Mouse (Mus musculus): ENCODE data around the gene Ddx46. TPM values are rescaled to one million over a fixed set of nuclear protein-coding genes. Genes with fewer than 3 reads are reported as not detected.
"Not testable (repeated sequence)": the region's sequence is repeated elsewhere in the genome, so short reads cannot be mapped to it uniquely, and the experiment has no call there.

Gene Ddx46
- polyA plus RNA-seq, 1 experiment from 2014 or later = 25.7 TPM

GRCm38 (mm10) chr13:55601611-55602010 lies 33.2 kb upstream of the Ddx46 start:
- Histone ChIP-seq H3K27me3 (ENCODE audit: control insufficient read depth, insufficient read depth, low read depth, low read length) (no peaks in the 10 kb centered on the region), H3K36me3 (ENCODE audit: control insufficient read depth, insufficient read depth, low read length) (peaks cover 13% of the 10 kb centered on the region), H3K4me3 (ENCODE audit: low read depth, low read length) (no peak overlapping the region), H3K4me1 (ENCODE audit: control insufficient read depth, insufficient read depth, low read length) (peaks cover 21% of the 10 kb centered on the region), H3K4me2 (ENCODE audit: low read length) (no peak overlapping the region; the same call in 1 of the 2 replicates), H3K9ac (ENCODE audit: low read depth, low read length) (no peak overlapping the region), H3K9me3 (replicated peaks; ENCODE audit: control insufficient read depth, low read length, poor library complexity, severe bottlenecking) (no peaks in the 10 kb centered on the region), H3K27ac (ENCODE audit: low read length) (no peak overlapping the region)
- 8% methylated on average over 3 of the region's 3 CpGs for WGBS
- no peak for ATAC-seq

GRCm38 (mm10) chr13:55604606-55605005 lies 30.2 kb upstream of the Ddx46 start:
- Histone ChIP-seq H3K9me3 (replicated peaks; ENCODE audit: control insufficient read depth, low read length, poor library complexity, severe bottlenecking) (no peaks in the 10 kb centered on the region), H3K36me3 (ENCODE audit: control insufficient read depth, insufficient read depth, low read length) (peaks cover 23% of the 10 kb centered on the region)

GRCm38 (mm10) chr13:55606899-55607623 lies 27.8 kb upstream of the Ddx46 start:
- Histone ChIP-seq H3K27ac (ENCODE audit: low read length) (no peak overlapping the region), H3K36me3 (ENCODE audit: control insufficient read depth, insufficient read depth, low read length) (peaks cover 24% of the 10 kb centered on the region), H3K27me3 (ENCODE audit: control insufficient read depth, insufficient read depth, low read depth, low read length) (no peaks in the 10 kb centered on the region), H3K4me3 (ENCODE audit: low read depth, low read length) (no peak overlapping the region), H3K9ac (ENCODE audit: low read depth, low read length) (no peak overlapping the region), H3K9me3 (replicated peaks; ENCODE audit: control insufficient read depth, low read length, poor library complexity, severe bottlenecking) (no peaks in the 10 kb centered on the region), H3K4me1 (ENCODE audit: control insufficient read depth, insufficient read depth, low read length) (peaks cover 2% of the 10 kb centered on the region; the same call in 1 of the 2 replicates), H3K4me2 (ENCODE audit: low read length) (no peak overlapping the region)
- no peak for ATAC-seq
- 80% methylated on average over 10 of the region's 10 CpGs for WGBS

More at GRCm38 (mm10) chr13:55604606-55605005, 30.2 kb upstream of the Ddx46 start:
- ATAC-seq = no peak
- peaks cover 18% of the 10 kb centered on the region for H3K4me1 ChIP-seq (ENCODE audit: control insufficient read depth, insufficient read depth, low read length)
- no peak overlapping the region for H3K4me3 ChIP-seq (ENCODE audit: low read depth, low read length)
- H3K9ac ChIP-seq (ENCODE audit: low read depth, low read length) = no peak overlapping the region
- no peak overlapping the region for H3K4me2 ChIP-seq (ENCODE audit: low read length)
- WGBS = 95% methylated on average over 3 of the region's 3 CpGs
- no peak overlapping the region for H3K27ac ChIP-seq (ENCODE audit: low read length)
- H3K27me3 ChIP-seq (ENCODE audit: control insufficient read depth, insufficient read depth, low read depth, low read length) = no peaks in the 10 kb centered on the region

GRCm38 (mm10) chr13:55607624-55608006 lies 27.2 kb upstream of the Ddx46 start:
- Histone ChIP-seq H3K4me3 (ENCODE audit: low read depth, low read length) (no peak overlapping the region), H3K36me3 (ENCODE audit: control insufficient read depth, insufficient read depth, low read length) (peaks cover 24% of the 10 kb centered on the region), H3K4me1 (ENCODE audit: control insufficient read depth, insufficient read depth, low read length) (no peaks in the 10 kb centered on the region), H3K9ac (ENCODE audit: low read depth, low read length) (no peak overlapping the region), H3K9me3 (replicated peaks; ENCODE audit: control insufficient read depth, low read length, poor library complexity, severe bottlenecking) (no peaks in the 10 kb centered on the region), H3K27ac (ENCODE audit: low read length) (no peak overlapping the region), H3K27me3 (ENCODE audit: control insufficient read depth, insufficient read depth, low read depth, low read length) (no peaks in the 10 kb centered on the region), H3K4me2 (ENCODE audit: low read length) (no peak overlapping the region)
- 90% methylated on average over 2 of the region's 2 CpGs for WGBS
- ATAC-seq = no peak

GRCm38 (mm10) chr13:55611996-55612395 lies 22.8 kb upstream of the Ddx46 start:
- no peak overlapping the region for H3K9ac ChIP-seq (ENCODE audit: low read depth, low read length)
- peaks cover 20% of the 10 kb centered on the region for H3K36me3 ChIP-seq (ENCODE audit: control insufficient read depth, insufficient read depth, low read length)
- H3K4me3 ChIP-seq (ENCODE audit: low read depth, low read length) = no peak overlapping the region
- H3K4me1 ChIP-seq (ENCODE audit: control insufficient read depth, insufficient read depth, low read length) = no peaks in the 10 kb centered on the region
- H3K4me2 ChIP-seq (ENCODE audit: low read length) = no peak overlapping the region
- no peaks in the 10 kb centered on the region for H3K27me3 ChIP-seq (ENCODE audit: control insufficient read depth, insufficient read depth, low read depth, low read length)
- no peak overlapping the region for H3K27ac ChIP-seq (ENCODE audit: low read length)
- WGBS = 90% methylated on average over 7 of the region's 7 CpGs
- no peak for ATAC-seq
- no peaks in the 10 kb centered on the region for H3K9me3 ChIP-seq (replicated peaks; ENCODE audit: control insufficient read depth, low read length, poor library complexity, severe bottlenecking)

GRCm38 (mm10) chr13:55613471-55613870 lies 21.4 kb upstream of the Ddx46 start:
- WGBS = 59% methylated on average over 5 of the region's 5 CpGs
- Histone ChIP-seq H3K4me1 (ENCODE audit: control insufficient read depth, insufficient read depth, low read length) (no peaks in the 10 kb centered on the region), H3K9me3 (replicated peaks; ENCODE audit: control insufficient read depth, low read length, poor library complexity, severe bottlenecking) (no peaks in the 10 kb centered on the region; the same call in 1 of the 2 replicates), H3K4me2 (ENCODE audit: low read length) (no peak overlapping the region), H3K36me3 (ENCODE audit: control insufficient read depth, insufficient read depth, low read length) (0 out of 2 replicates have a peak, but pooled peaks cover 9% of the 10 kb centered on the region), H3K4me3 (ENCODE audit: low read depth, low read length) (no peak overlapping the region), H3K27ac (ENCODE audit: low read length) (no peak overlapping the region), H3K9ac (ENCODE audit: low read depth, low read length) (no peak overlapping the region), H3K27me3 (ENCODE audit: control insufficient read depth, insufficient read depth, low read depth, low read length) (no peaks in the 10 kb centered on the region)
- ATAC-seq = no peak

- Histone ChIP-seq H3K27me3 (ENCODE audit: control insufficient read depth, insufficient read depth, low read depth, low read length) (no peaks in the 10 kb centered on the region), H3K27ac (ENCODE audit: low read length) (no peak overlapping the region), H3K4me1 (ENCODE audit: control insufficient read depth, insufficient read depth, low read length) (peaks cover 13% of the 10 kb centered on the region), H3K9ac (ENCODE audit: low read depth, low read length) (no peak overlapping the region), H3K36me3 (ENCODE audit: control insufficient read depth, insufficient read depth, low read length) (no peaks in the 10 kb centered on the region), H3K4me2 (ENCODE audit: low read length) (no peak overlapping the region), H3K9me3 (replicated peaks; ENCODE audit: control insufficient read depth, low read length, poor library complexity, severe bottlenecking) (no peaks in the 10 kb centered on the region; the same call in 1 of the 2 replicates), H3K4me3 (ENCODE audit: low read depth, low read length) (no peak overlapping the region)
- WGBS = 96% methylated on average over 4 of the region's 4 CpGs
- ATAC-seq = no peak
Observed at GRCm38 (mm10) chr13:55619328-55619727, 15.5 kb upstream of the Ddx46 start.

- Histone ChIP-seq H3K4me2 (ENCODE audit: low read length) (no peak overlapping the region), H3K4me3 (ENCODE audit: low read depth, low read length) (no peak overlapping the region), H3K27me3 (ENCODE audit: control insufficient read depth, insufficient read depth, low read depth, low read length) (no peaks in the 10 kb centered on the region), H3K36me3 (ENCODE audit: control insufficient read depth, insufficient read depth, low read length) (0 out of 2 replicates have a peak, but pooled peaks cover under 1% of the 10 kb centered on the region), H3K27ac (ENCODE audit: low read length) (no peak overlapping the region), H3K4me1 (ENCODE audit: control insufficient read depth, insufficient read depth, low read length) (peaks cover 22% of the 10 kb centered on the region), H3K9ac (ENCODE audit: low read depth, low read length) (no peak overlapping the region), H3K9me3 (replicated peaks; ENCODE audit: control insufficient read depth, low read length, poor library complexity, severe bottlenecking) (no peaks in the 10 kb centered on the region; the same call in 1 of the 2 replicates)
- no peak for ATAC-seq
- 93% methylated on average over 2 of the region's 2 CpGs for WGBS
Observed at GRCm38 (mm10) chr13:55620275-55620674, 14.6 kb upstream of the Ddx46 start.

- H3K9me3 ChIP-seq (replicated peaks; ENCODE audit: control insufficient read depth, low read length, poor library complexity, severe bottlenecking); H3K27me3 ChIP-seq (ENCODE audit: control insufficient read depth, insufficient read depth, low read depth, low read length); ATAC-seq; H3K36me3 ChIP-seq (ENCODE audit: control insufficient read depth, insufficient read depth, low read length): not testable (repeated sequence)
- 20% methylated on average over 20 of the region's 20 CpGs for WGBS
- H3K4me2 ChIP-seq (ENCODE audit: low read length) = peak overlapping the region; percentile 84
- H3K4me1 ChIP-seq (ENCODE audit: control insufficient read depth, insufficient read depth, low read length) = peaks cover 30% of the 10 kb centered on the region
- peak overlapping the region; percentile 97 for H3K27ac ChIP-seq (ENCODE audit: low read length)
- peak overlapping the region; percentile 85 for H3K9ac ChIP-seq (ENCODE audit: low read depth, low read length)
- H3K4me3 ChIP-seq (ENCODE audit: low read depth, low read length) = peak overlapping the region; percentile 89
Observed at GRCm38 (mm10) chr13:55622156-55622648, 12.6 kb upstream of the Ddx46 start.
